Mouse (Mus musculus) adrenal gland (tissue): ENCODE results near the gene Plch1.

Experiments
- intact Hi-C: fragments of 180-260 bp; cut with DNase I; formaldehyde crosslinking; loops from one replicate; pipeline ENCODE4 v1.15.1; 2025

The Plch1 gene

DNA sequence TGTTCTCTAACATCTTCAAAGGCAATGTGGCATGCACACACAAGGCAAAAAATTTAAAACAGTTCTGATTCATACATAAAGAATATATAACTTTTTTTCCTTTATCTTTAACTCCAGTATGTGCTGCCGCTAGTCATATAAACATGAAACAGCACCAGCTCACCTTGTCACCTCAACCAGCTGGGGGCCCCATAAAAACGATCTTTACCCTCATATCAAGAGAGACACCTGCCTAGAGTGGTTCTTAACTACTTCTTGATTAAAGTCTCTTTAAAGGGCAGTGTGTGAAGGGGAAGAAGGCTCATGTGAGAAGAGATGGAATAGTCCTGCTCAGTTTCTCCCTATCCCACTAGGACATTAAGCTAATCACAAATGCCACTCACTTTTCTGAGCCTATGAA, 205.6 kb downstream of the Plch1 start:
- intact Hi-C loops = no loop called here

- intact Hi-C loops = no loop called here
These were observed 206.5 kb downstream of the Plch1 start for GRCm38 (mm10) chr3:63692727-63693126.

DNA sequence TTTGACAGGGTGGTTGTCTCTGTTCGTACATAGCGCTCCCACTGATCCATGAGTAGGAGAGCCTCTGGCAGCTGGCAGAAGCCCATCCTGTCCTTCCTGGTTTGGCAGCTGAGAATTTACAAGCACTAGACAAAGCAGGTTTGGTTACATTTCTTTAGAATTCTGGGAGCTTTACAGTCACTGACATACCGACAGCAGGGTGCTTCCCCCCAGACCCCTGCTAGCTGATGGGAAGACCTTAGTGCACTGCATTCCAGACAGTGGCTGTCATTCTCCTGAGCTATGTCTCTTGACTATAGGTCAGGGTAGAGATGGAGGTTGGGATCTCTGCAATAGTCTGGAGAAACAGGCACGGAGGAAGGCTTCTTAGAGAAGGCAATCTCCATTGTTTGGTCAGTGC, 230.5 kb downstream of the Plch1 start:
- intact Hi-C loops = no loop called here

GRCm38 (mm10) chr3:63665307-63665706, 234.0 kb downstream of the Plch1 start:
- intact Hi-C loops = no loop called here

GRCm38 (mm10) chr3:63664575-63665243, 234.6 kb downstream of the Plch1 start:
- intact Hi-C loops = no loop called here
